Mouse (Mus musculus): ENCODE measurements around the gene Gm4969. TPM values are rescaled to one million over a fixed set of nuclear protein-coding genes. Genes with fewer than 3 reads are reported as not detected.
"Not testable (repeated sequence)": the region's sequence is repeated elsewhere in the genome, so short reads cannot be mapped to it uniquely, and the experiment has no call there.

The Gm4969 gene
- total RNA-seq, 4 experiments from 2014 or later: 0.37 to 0.68 (median 0.48) TPM; not detected in 1

DNA sequence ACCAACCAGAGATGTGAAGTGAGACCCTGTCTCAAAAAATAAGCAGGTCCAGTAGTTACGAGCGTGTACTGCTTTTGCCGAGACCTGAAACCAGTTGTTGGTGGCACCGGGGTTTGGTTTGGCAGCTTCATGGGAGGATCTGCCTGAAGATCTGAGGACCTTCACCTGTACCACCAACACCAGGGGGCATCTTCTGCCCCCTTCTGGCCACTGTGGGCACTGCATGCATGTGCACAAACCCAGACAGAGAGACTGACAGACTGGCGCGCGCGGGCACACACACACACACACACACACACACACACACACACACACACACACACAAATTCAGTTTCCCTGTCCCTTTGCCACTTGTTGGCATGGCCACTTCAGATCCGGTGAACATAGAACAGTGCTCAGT lies 44.7 kb downstream of the Gm4969 start:
- no peak for DNase-seq (ENCODE audit: low spot score in 2 of 2)

DNA sequence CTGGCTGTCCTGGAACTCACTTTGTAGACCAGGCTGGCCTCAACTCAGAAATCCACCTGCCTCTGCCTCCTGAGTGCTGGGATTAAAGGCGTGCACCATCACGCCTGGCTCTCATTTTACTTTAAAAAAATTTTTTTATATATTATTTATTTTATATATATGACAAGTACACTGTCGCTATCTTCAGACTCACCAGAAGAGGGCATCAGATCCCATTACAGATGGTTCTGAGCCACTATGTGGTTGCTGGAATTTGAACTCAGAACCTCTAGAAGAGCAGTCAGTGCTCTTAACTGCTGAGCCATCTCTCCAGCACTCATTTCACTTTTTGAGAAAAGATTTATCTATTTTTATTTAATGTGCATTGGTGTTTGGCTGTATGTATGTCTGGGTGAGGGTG lies 47.1 kb downstream of the Gm4969 start:
- not testable (repeated sequence) for DNase-seq (ENCODE audit: low spot score in 2 of 2)

DNA sequence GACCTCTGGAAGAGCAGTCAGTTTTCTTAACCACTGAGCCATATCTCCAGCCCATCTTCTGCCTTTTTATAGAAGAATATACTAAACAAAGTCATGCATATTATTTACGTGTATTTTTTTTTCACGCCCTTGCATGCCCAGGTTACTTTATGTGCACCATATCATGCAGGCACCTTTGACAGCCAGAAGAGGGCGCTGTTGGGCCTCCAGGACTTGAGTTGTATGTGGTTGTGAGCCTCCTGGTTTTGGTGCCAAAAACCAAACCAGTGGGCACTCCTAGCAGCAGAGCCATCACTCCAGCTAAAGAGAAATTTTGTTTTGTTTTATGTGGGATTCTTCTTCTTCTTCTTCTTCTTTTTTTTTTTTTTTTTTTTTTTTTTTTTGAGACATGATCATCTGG lies 48.7 kb downstream of the Gm4969 start:
- no peak for DNase-seq (ENCODE audit: low spot score in 2 of 2)

DNA sequence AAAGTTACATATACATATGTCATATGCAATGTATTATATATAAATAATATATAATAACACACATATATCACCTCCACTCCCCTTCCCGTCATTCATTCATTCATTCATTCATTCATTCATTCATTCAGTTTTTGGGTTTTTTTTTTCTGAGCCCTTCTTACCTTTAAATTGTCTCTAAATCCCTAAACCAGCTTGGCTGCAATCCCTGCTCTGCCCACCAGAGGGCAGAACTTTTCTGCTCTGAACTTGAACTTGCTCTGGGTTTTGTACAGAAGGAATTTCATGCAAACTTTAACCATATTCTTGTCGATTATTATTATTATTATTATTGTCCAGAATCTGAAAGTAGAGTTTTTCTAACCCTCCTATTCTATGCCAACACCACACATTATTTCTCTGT lies 49.5 kb downstream of the Gm4969 start:
- DNase-seq (ENCODE audit: low spot score in 2 of 2): peak in 1 of 2 experiments; percentile 69

DNA sequence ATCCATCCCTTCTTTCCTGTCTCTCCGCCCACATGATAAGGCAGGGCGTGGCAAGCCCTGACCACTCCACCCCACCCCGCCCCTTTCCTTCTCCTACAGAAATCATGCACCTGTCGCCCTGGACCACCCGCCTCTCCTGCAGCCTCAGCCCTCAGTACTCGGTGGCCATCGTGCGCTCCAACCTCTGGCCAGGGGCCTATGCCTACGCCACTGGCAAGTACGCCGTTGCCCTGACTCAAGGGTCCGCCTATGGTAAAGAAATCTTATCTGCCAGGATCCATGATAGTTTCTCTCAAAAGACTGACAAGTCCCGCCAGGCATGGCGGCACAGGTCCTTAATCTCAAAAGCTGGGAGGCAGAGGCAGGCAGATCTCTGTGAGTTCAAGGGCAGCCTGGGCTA lies 50.2 kb downstream of the Gm4969 start:
- no peak for DNase-seq (ENCODE audit: low spot score in 2 of 2)

DNA sequence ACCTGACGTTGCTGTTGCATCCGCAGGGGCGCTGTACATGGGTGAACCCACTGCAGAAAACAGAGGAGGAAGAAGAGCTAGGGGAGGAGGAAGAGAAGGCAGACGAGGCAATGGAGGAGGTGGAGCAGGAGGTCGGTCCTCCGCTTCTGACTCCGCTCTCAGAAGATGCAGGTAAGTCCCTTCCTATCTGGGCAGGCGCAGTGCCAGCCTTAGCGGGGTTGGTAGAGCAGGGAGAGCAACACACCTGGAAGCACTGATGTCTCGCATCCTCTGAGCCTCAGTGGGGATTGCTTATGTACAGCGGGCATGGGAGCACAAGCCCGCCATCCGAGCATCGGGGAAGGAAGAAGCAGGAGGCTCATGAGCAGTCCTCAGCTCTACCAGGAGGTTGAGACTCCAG lies 51.1 kb downstream of the Gm4969 start:
- no peak for DNase-seq (ENCODE audit: low spot score in 2 of 2)

DNA sequence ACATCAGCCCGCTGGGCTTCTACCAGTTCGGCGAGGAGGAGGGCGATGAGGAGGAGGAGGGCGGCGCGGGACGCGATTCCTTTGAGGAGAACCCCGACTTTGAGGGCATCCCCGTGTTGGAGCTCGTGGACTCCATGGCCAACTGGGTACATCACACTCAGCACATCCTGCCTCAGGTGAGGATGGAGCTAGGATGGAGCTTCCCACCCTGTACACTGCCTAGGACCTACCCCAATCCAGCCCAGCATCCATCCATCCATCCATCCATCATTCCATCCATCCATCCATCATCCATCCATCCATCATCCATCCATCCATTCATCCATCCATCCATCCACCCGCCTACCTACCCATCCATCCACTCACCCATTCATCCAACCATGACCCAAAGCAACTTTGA lies 52.3 kb downstream of the Gm4969 start:
- DNase-seq (ENCODE audit: low spot score in 2 of 2): no peak

DNA sequence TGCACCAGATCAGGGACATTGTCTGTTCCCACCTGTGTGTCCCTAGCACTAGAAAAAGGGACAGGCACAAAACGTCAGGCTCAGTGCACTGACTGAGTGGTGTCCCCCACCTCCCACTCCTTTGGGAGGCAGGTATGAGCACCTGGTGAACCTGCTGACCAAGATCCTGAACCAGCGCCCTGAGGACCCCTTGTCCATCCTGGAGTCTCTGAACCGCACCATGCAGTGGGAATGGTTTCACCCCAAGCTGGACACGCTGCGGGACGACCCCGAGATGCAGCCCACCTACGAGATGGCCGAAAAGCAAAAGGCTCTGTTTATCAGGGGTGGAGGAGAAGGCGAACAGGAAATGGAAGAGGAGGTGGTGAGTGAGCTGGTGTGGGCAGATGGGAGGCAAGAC lies 60.8 kb downstream of the Gm4969 start:
- no peak for DNase-seq (ENCODE audit: low spot score in 2 of 2)

DNA sequence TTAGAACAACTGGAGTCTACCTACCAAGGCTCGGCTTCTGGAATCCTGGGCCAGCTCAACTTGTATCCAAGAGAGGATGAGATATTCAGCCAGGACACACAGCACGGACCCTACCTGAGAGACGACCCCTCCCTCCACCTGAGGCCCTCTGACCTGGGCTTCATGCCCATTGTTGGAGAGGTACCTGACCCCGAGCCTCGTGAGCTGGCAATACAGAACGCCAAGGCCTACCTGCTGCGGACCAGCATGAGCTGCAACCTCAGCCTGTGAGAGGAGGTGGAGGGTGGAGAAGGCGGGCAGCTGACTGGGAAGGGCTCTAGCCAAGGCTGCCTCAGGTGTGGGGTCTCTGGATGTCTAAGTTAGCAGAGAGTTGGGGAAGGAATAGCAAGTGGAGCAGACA lies 63.1 kb downstream of the Gm4969 start:
- no peak for DNase-seq (ENCODE audit: low spot score in 2 of 2)

DNA sequence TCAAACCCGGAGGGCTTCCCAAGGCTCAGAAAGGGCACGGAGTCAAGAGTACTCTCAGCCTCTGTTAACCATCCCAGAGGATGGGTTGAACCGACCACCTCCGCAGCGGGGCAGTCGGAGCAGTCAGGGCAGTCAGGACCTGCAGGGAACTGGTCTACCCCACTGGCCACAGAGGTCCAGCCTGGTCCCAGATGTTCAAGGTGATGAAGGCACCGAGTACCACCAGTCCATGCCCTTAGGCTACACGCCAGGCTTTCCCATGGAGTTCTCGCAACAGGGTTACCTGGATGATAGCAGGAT lies 63.4 kb downstream of the Gm4969 start:
- no peak for DNase-seq (ENCODE audit: low spot score in 2 of 2)

DNA sequence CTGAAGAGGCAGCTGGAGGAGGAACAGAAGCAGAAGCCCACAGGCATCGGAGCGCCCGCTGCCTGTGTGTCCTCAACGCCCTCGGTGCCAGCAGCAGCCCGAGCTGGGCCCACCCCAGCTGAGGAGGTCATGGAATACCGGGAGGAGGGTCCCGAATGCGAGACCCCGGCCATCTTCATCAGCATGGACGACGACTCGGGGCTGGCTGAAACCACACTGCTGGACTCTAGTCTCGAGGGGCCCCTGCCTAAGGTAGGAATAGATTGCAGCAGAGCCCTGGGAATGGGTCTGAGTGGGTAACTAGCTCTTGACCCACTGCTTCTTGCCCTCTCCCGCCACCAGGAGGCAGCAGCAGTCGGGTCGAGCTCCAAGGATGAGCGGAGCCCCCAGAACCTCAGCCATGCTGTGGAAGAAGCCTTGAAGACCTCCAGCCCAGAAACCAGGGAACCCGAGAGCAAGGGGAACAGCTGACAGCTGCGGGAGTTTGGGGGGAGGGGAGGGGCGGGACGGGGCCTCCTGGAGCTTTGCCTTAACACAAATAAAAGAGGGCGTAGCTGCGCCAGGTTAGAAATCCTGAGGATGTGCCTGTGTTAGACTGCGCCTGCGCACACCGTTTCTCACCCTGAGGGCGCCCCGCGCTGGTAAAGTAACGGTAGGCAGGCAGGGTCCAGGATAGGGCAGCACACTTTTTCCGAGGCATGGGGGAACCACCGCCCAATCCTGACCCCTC lies 64.0 kb downstream of the Gm4969 start, which contains the start of gene Rsph6a:
Rsph6a (plus strand) TSS at position 644 of the 730 bp plus-strand sequence.
- no peak for DNase-seq (ENCODE audit: low spot score in 2 of 2)

DNA sequence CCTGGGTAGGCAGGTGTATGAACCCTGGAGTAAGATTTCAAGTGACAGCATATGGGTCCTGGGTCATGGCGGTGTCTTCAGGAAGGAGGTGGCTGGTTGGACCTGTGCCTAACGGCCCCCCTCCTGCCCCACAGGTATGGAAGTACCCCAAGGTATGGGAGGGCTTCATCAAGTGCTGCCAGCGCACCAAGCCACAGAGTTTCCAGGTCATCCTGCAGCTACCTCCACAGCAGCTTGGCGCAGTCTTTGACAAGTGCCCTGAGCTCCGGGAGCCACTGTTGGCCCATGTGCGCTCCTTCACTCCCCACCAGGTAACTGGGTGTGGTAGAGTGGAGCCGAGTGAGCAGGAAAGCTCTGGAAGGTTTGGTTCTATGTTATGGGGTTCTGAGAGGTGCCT lies 65.0 kb downstream of the Gm4969 start:
- no peak for DNase-seq (ENCODE audit: low spot score in 2 of 2)

DNA sequence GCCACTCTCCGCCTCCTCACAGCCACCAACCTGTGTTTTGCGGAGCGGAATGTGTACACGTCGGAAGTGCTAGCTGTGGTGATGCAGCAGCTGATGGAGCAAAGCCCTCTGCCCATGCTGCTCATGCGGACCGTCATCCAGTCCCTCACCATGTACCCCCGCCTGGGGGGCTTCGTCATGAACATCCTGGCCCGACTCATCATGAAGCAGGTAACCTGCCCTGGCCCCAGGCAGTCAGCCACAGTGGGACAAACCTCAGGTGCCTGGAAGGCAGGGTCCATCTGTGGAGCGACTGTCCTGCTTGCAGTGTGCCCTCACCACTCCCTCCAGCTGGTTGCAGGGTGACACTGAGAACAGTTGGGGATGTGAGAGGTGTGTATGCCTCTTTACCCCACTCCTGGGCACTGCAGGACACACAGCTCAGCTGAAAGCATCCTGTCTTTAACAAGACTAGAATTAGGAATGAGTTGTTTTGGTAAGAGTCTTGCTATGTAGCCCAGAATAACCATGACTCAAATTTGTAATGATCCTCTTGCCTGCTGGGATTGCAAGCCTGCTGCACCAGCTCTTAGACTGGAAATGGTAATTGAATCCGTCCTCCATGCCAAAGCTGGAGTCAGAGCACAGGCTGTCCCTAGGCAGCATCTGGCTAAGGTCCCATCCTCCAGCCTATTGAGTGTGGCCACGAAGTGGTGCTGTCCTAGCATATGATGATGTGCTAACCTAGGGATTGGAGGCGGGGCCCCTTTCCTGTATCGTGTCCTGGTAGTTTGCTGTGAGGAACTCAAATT lies 65.6 kb downstream of the Gm4969 start:
- DNase-seq (ENCODE audit: low spot score in 2 of 2): peak; percentile 37 to 80

DNA sequence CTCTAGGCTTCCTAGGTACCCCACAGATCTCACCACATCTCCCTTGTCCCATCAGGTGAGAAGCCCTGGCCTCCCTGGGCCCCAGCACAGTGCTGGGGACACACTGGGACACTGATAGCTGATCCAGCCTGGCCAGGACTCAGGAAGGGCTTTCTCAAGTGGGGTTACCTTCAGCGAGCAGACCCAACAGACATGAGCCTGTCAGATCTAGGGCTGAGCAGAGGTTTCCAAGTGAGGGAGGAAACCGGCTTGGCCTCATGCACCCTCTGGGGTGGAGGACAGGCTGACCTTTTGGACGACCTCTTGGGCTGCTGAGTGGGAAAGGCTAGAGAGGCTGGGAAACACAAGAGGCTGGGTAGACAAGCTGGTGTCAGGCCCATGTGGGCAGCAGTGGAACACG lies 67.0 kb downstream of the Gm4969 start:
- DNase-seq (ENCODE audit: low spot score in 2 of 2): no peak

DNA sequence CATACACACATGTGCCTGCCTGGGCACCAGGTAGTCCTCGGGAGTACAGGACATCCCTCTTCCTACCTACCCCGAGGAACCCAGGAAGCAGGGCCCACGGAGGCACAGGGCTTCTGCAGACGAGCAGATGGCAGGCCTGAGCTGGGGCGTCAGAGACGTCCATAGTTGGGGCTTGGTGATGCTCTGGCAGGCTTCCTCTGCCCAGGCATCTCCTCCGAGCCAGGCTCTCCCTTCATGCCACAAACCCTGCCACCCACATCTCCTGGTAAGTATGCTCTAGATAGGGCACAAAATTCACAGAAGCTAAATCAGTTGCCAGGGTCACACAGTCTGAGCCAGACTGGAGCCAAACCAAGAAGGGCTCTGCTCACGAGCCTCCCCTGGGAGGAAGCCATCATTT lies 68.0 kb downstream of the Gm4969 start:
- DNase-seq (ENCODE audit: low spot score in 2 of 2): peak in 1 of 2 experiments; percentile 60

DNA sequence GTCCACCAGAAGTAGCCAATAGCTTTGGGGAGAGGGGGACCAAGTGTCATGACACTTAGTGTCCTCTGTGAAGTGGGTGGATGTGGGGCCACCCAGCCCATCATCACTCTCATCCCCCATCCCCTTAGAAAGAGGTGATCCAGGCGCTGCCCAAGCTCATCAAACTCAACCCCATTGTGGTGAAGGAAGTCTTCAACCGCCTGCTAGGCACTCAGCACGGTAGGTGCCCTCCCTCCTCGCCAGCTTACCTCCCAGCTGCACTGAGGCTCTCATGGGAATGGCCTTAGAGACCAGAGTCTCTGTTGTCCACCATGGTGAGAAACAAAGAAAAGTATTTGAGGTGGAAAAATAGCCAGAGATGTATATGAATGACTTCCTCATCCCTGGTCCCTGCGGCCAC lies 68.9 kb downstream of the Gm4969 start:
- DNase-seq (ENCODE audit: low spot score in 2 of 2): no peak

Small RNA genes within 50 kb of the gene (microRNA-seq; reads per million reads assigned to microRNA genes)
- 2.0 to 4.4 reads per million in 2 experiments for gene Mir3100

Other genes starting within 250 kb of the Gm4969 start
- 10 to 100 TPM in 3 of 4 experiments, 1 to 10 TPM in 1; 9.4 to 15.3 (median 12.8) TPM for gene Pglyrp1, start 247.0 kb downstream of the Gm4969 start, total RNA-seq (2022)
- 10 to 100 TPM; 11.5 to 12.8 (median 12.2) TPM for gene Ccdc61, start 208.0 kb downstream of the Gm4969 start, total RNA-seq (2022)
- gene Nova2, start 192.5 kb downstream of the Gm4969 start, total RNA-seq (2022): 10 to 100 TPM; 67.1 to 75.1 (median 69.9) TPM
- 1 to 10 TPM in 2 of 4 experiments, under 1 TPM in 2; 0.53 to 1.3 (median 1.0) TPM for gene Nanos2, start 131.0 kb downstream of the Gm4969 start, total RNA-seq (2022)
- gene Mypop, start 127.1 kb downstream of the Gm4969 start, total RNA-seq (2022): 10 to 100 TPM; 54.2 to 60.5 (median 57.6) TPM
- gene Irf2bp1, start 114.3 kb downstream of the Gm4969 start, total RNA-seq (2022): 10 to 100 TPM; 51.2 to 54.1 (median 53.2) TPM
- not detected for gene Foxa3, start 94.8 kb downstream of the Gm4969 start, total RNA-seq (2022)
- 100 to 1,000 TPM; 104 to 113 (median 111) TPM for gene Sympk, start 94.0 kb downstream of the Gm4969 start, total RNA-seq (2022)
- gene Rsph6a, start 63.7 kb downstream of the Gm4969 start, total RNA-seq (2022): under 1 TPM in 3 of 4 experiments, not detected in 1; 0.24 to 0.79 (median 0.32) TPM
- gene Dmwd, start 42.1 kb downstream of the Gm4969 start, total RNA-seq (2022): 100 to 1,000 TPM; 139 to 148 (median 143) TPM
- gene Dmpk, start 34.5 kb downstream of the Gm4969 start, total RNA-seq (2022): 10 to 100 TPM; 25.0 to 39.7 (median 31.6) TPM
- 1 to 10 TPM; 2.0 to 2.5 (median 2.3) TPM for gene Six5, start 23.8 kb downstream of the Gm4969 start, total RNA-seq (2022)
- 10 to 100 TPM; 13.2 to 15.7 (median 14.2) TPM for gene Fbxo46, start 1.5 kb upstream of the Gm4969 start, total RNA-seq (2022)
- gene Qpctl, start 30.9 kb upstream of the Gm4969 start, total RNA-seq (2022): 10 to 100 TPM; 16.5 to 19.2 (median 18.6) TPM
- 10 to 100 TPM; 73.5 to 79.4 (median 76.1) TPM for gene Snrpd2, start 31.4 kb upstream of the Gm4969 start, total RNA-seq (2022)
- gene Gipr, start 47.8 kb upstream of the Gm4969 start, total RNA-seq (2022): 1 to 10 TPM; 1.2 to 2.5 (median 1.5) TPM
- gene Eml2, start 58.1 kb upstream of the Gm4969 start, total RNA-seq (2022): 100 to 1,000 TPM; 159 to 188 (median 167) TPM
- 1 to 10 TPM; 2.2 to 2.7 (median 2.5) TPM for gene Gpr4, start 94.2 kb upstream of the Gm4969 start, total RNA-seq (2022)
- 10 to 100 TPM; 40.2 to 46.7 (median 43.1) TPM for gene Opa3, start 110.0 kb upstream of the Gm4969 start, total RNA-seq (2022)
- 10 to 100 TPM; 13.6 to 16.9 (median 15.6) TPM for gene Vasp, start 153.4 kb upstream of the Gm4969 start, total RNA-seq (2022)
- gene Ppm1n, start 161.7 kb upstream of the Gm4969 start, total RNA-seq (2022): under 1 TPM in 1 of 4 experiments, not detected in 3; 0.68 TPM
- gene Rtn2, start 164.3 kb upstream of the Gm4969 start, total RNA-seq (2022): 100 to 1,000 TPM; 108 to 133 (median 114) TPM
- gene Fosb, start 191.7 kb upstream of the Gm4969 start, total RNA-seq (2022): 10 to 100 TPM; 11.1 to 15.1 (median 13.8) TPM
- gene Ercc1, start 226.4 kb upstream of the Gm4969 start, total RNA-seq (2022): 10 to 100 TPM; 34.9 to 42.8 (median 38.6) TPM
- 10 to 100 TPM; 16.3 to 20.4 (median 17.4) TPM for gene Cd3eap, start 241.1 kb upstream of the Gm4969 start, total RNA-seq (2022)
- gene Ppp1r13l, start 241.4 kb upstream of the Gm4969 start, total RNA-seq (2022): 1 to 10 TPM; 3.9 to 7.7 (median 5.9) TPM